Mouse (Mus musculus): Measurements from ENCODE around the gene Gm7970. TPM values are rescaled to one million over a fixed set of nuclear protein-coding genes. Genes with fewer than 3 reads are reported as not detected.
"Not testable (repeated sequence)": the region's sequence is repeated elsewhere in the genome, so short reads cannot be mapped to it uniquely, and the experiment has no call there.

Gene Gm7970
- total RNA-seq (2018; cell fraction: chromatin; rRNA removed), result not detected
- not detected for total RNA-seq (2018; cell fraction: cytosol; rRNA removed)
- not detected for total RNA-seq (2018; cell fraction: nucleus; rRNA removed)
- not detected in 3 replicates for polyA plus RNA-seq (2018)

DNA sequence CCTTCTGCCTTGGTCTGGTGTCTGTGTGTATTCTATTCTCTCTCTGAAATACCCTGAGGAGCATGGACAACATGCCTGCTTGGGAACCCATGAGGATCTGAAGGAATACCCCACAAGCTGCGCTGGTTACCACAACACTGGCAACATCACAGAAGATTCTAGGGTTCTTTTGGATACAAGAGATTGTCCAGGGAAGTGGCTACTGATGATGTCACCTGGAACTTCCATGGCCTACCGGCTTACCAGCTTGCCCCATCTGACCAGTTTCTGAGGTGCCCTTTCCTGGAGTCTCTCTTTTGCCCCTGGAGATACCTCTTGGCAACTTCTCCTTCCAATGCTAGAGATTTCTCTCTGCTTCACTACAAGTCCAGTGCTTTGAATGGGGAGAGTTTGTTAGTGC lies at the start of gene Gm7970:
Gene Gm7970 (minus strand): TSS at position 101 of the 400 bp plus-strand sequence.
- not testable (repeated sequence) for H3K27ac ChIP-seq; H3K4me3 ChIP-seq (ENCODE audit: inconsistent target); H3K79me2 ChIP-seq (ENCODE audit: inconsistent target); H3K36me3 ChIP-seq (ENCODE audit: inconsistent target)
- whole genome bisulfite sequencing (ENCODE audit: missing documents), result no CpG with 5 or more reads among the region's 2 CpGs

DNA sequence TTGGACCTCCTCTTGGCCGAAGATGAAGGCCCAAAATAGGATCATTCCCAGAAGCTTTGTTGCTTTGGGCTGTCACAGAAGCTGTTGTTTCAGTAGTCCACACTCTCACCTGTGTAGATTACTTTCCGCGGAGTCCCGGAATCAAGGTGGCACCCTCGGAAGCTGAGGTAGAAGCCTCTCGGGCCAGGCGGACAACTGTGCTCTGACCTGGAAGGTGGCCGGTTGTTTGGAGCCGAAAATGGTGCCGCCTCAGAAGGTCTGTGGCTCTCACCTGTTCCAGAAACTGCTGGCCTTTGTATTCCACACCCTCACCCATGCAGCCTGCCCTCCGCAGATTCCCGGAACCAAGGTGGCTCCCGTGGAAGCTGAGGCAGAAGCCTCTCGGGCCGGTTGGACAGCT lies 45.6 kb upstream of the Gm7970 start:
- not testable (repeated sequence) for H3K27ac ChIP-seq; H3K36me3 ChIP-seq (ENCODE audit: inconsistent target); H3K79me2 ChIP-seq (ENCODE audit: inconsistent target); H3K4me3 ChIP-seq (ENCODE audit: inconsistent target)
- 96% methylated on average over 15 of the region's 15 CpGs for whole genome bisulfite sequencing (ENCODE audit: missing documents)

DNA sequence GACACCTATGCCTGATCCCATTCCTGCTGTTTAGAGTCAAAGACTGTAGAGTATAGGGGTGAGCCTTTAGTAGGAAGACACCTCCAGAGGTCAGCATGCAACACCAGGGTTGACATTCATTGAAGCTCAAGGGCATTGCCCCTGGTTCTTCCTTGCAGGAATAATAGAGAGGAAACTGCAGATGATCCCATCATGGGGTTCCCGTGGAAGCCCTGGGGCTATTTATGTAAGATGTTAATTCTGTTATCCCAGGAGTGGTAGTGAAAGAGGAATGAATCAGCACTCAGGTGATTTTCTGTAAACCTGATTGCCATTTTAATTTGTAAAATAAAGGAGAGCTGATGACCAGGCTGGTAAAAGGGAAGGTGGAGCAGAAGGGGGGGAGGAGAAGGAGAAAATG lies 31.0 kb upstream of the Gm7970 start:
- not testable (repeated sequence) for H3K79me2 ChIP-seq (ENCODE audit: inconsistent target); H3K4me3 ChIP-seq (ENCODE audit: inconsistent target); H3K27ac ChIP-seq; H3K36me3 ChIP-seq (ENCODE audit: inconsistent target)
- WGBS (ENCODE audit: missing documents), result 88% methylated on average over 1 of the region's 1 CpGs

DNA sequence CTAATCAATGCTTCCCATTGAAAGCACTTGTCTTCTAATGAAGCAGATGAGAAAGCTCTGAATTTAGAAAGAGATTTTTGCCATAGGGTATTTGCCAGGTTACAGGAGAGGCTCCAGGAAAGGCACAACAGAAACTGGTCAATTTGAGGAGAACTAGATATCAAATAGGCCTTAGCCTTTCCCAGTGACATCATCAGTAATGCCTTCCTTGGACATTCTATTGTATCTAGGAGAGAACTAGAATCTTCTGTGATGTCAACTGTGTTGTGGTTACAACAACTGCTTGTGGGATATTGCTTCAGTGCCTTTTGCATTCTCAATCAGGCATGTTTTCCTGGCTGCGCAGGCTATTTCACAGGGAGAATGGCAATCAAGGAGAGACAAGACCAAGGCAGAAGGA lies 17.5 kb upstream of the Gm7970 start, which contains the start of gene 1700049E17Rik2:
Gene 1700049E17Rik2 (plus strand): TSS at position 301 of the 400 bp plus-strand sequence.
- H3K36me3 ChIP-seq (ENCODE audit: inconsistent target); H3K79me2 ChIP-seq (ENCODE audit: inconsistent target); H3K27ac ChIP-seq; H3K4me3 ChIP-seq (ENCODE audit: inconsistent target): not testable (repeated sequence)
- WGBS (ENCODE audit: missing documents), result no CpG with 5 or more reads among the region's 1 CpGs

DNA sequence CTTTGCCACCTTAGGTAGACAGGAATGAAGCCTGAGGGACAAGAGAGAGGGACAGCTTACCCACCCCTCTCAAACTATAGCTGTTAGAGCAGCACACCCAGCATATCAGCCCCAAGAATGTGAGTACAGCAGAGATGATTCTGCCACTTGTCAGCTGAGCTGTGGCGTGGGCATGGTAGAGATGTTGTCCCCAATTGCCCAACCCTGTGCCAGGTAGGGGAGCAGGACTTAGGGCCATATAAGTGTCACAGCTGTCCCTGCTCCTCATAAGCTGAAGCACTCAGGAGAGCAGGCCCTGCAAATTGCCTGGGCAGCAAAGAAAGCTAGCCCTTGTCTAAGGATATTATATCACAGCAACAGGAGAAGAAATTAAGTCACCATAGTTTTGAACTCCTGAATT lies 30.7 kb downstream of the Gm7970 start:
- not testable (repeated sequence) for H3K4me3 ChIP-seq (ENCODE audit: inconsistent target); H3K36me3 ChIP-seq (ENCODE audit: inconsistent target); H3K79me2 ChIP-seq (ENCODE audit: inconsistent target); H3K27ac ChIP-seq
- WGBS (ENCODE audit: missing documents), result 80% methylated on average over 1 of the region's 1 CpGs

DNA sequence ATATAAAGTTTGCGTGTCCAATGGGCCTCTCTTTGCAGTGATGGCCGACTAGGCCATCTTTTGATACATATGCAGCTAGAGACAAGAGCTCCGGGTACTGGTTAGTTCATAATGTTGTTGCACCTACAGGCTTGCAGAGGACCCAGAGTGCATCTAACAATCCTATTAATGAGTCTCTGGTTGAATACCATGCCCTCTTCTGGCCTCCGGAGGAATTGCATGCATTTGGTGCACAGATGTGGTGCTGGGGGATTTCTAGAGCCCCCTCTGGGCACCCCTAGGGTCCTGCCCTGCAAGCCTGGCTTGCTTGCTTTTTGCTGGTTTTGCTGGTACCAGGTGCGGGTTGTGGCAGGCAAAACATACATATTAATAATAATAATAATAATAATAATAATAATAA lies 34.7 kb downstream of the Gm7970 start:
- H3K27ac ChIP-seq; H3K79me2 ChIP-seq (ENCODE audit: inconsistent target); H3K4me3 ChIP-seq (ENCODE audit: inconsistent target); H3K36me3 ChIP-seq (ENCODE audit: inconsistent target): not testable (repeated sequence)
- 61% methylated on average over 2 of the region's 5 CpGs for WGBS (ENCODE audit: missing documents)

Other genes starting within 250 kb of the Gm7970 start
- gene Gm5798, start 207.0 kb downstream of the Gm7970 start, polyA plus RNA-seq (2018), result not detected in 3 replicates
- gene Gm7945, start 169.2 kb downstream of the Gm7970 start, polyA plus RNA-seq (2018), result not detected in 3 replicates
- not detected in 3 replicates for gene Gm6482, start 147.3 kb downstream of the Gm7970 start, polyA plus RNA-seq (2018)
- not detected in 3 replicates for gene Gm7954, start 102.1 kb downstream of the Gm7970 start, polyA plus RNA-seq (2018)
- gene Gm3486, start 66.1 kb downstream of the Gm7970 start, polyA plus RNA-seq (2018), result not detected in 3 replicates
- gene 1700049E17Rik2, start 17.6 kb upstream of the Gm7970 start, polyA plus RNA-seq (2018), result not detected in 3 replicates
- gene Gm3072, start 69.0 kb upstream of the Gm7970 start, polyA plus RNA-seq (2018), result not detected in 3 replicates
- gene Gm3676, start 90.9 kb upstream of the Gm7970 start, polyA plus RNA-seq (2018), result not detected in 3 replicates
- gene Gm8068, start 146.3 kb upstream of the Gm7970 start, polyA plus RNA-seq (2018), result not detected in 3 replicates
- not detected in 3 replicates for gene Gm7929, start 195.0 kb upstream of the Gm7970 start, polyA plus RNA-seq (2018)
- not detected in 3 replicates for gene Gm47189, start 216.9 kb upstream of the Gm7970 start, polyA plus RNA-seq (2018)